Mouse (Mus musculus) limb, embryonic 14.5 days (tissue): ENCODE results near the gene Slc5a3. TPM values are rescaled to one million over a fixed set of nuclear protein-coding genes. Genes with fewer than 3 reads are reported as not detected.

Experiments
- ATAC-seq: fragments of 200-750 bp; cut with Nextera tagmentation; 2 replicates; pipeline ENCODE4 v1.8.0; 2017; ENCODE audit warnings: low read depth, moderate number of reproducible peaks, moderate TSS enrichment; ENCODE audit not compliant: low FRiP score
- DNase-seq: peaks from one replicate; pipeline ENCODE4 v3.0.0-alpha.2; 2015; ENCODE audit warnings: low spot score
- H3K27ac ChIP-seq: fragments of 300-500 bp; sonication (generic); replicated peaks from 2 replicates; pipeline ENCODE4 v1.5.1; 2014; ENCODE audit warnings: low read depth, mild to moderate bottlenecking, low read length, moderate library complexity, mixed read lengths
- H3K27me3 ChIP-seq: fragments of 300-500 bp; sonication (generic); 2 replicates; pipeline ENCODE4 v1.6.1; 2014; ENCODE audit warnings: low read length, mixed read lengths; ENCODE audit not compliant: control insufficient read depth, insufficient read depth
- H3K36me3 ChIP-seq: fragments of 300-500 bp; sonication (generic); 2 replicates; pipeline ENCODE4 v1.6.1; 2014; ENCODE audit warnings: mild to moderate bottlenecking, low read length, moderate library complexity, mixed read lengths; ENCODE audit not compliant: control insufficient read depth, insufficient read depth
- H3K4me1 ChIP-seq: fragments of 300-500 bp; sonication (generic); 2 replicates; pipeline ENCODE4 v1.6.1; 2014; ENCODE audit warnings: antibody characterized with exemption, low read length, mixed read lengths; ENCODE audit not compliant: control insufficient read depth, insufficient read depth
- H3K4me2 ChIP-seq: fragments of 300-500 bp; sonication (generic); replicated peaks from 2 replicates; pipeline ENCODE4 v1.6.1; 2014; ENCODE audit warnings: low read depth, mild to moderate bottlenecking, low read length, moderate library complexity; ENCODE audit not compliant: severe bottlenecking
- H3K4me3 ChIP-seq: fragments of 300-500 bp; sonication (generic); replicated peaks from 2 replicates; pipeline ENCODE4 v1.5.1; 2014; ENCODE audit warnings: low read length
- H3K9ac ChIP-seq: fragments of 300-500 bp; sonication (generic); 2 replicates; pipeline ENCODE4 v1.6.1; 2014; ENCODE audit warnings: mild to moderate bottlenecking, low read depth, low read length, moderate library complexity; ENCODE audit not compliant: severe bottlenecking
- H3K9me3 ChIP-seq: fragments of 300-500 bp; sonication (generic); 2 replicates; pipeline ENCODE4 v1.6.1; 2016; ENCODE audit warnings: low read length; ENCODE audit not compliant: control insufficient read depth
- POLR2A ChIP-seq: fragments of 200-500 bp; IDR thresholded peaks from 2 replicates; pipeline ENCODE4 v1.8.0; 2012; ENCODE audit warnings: inconsistent platforms, mild to moderate bottlenecking, moderate library complexity, borderline replicate concordance; ENCODE audit not compliant: insufficient read depth, insufficient read length; ENCODE audit errors: extremely low read depth
- WGBS: fragments of 180-500 bp; shearing (Covaris S2); extraction: QIAGEN DNeasy Blood & Tissue Kit; methylation state at CpG from one replicate; pipeline ENCODE4 v1.1.7; 2014; 5-methylcytosine and 5-hydroxymethylcytosine counted together
- polyA plus RNA-seq, 2 experiments: library from polyadenylated mRNA; depleted of rRNA in 1 of 2; stranded (reverse) in 1 of 2; unstranded in 1 of 2; fragments of >200 nt; fragmentation: Nextera tagmentation in 1 of 2; extraction: Ambion mirVana in 1 of 2; gene quantifications; 2 replicates each; pipeline versions ENCODE4 v1.2.1 to v1.2.3; 2012 to 2014

Gene Slc5a3
- polyA plus RNA-seq, 2 experiments, result 3.5 to 9.3 TPM

- 62% methylated on average over 9 of the region's 9 CpGs for WGBS
- no peak overlapping the region for H3K9ac ChIP-seq
- no peak overlapping the region for H3K4me3 ChIP-seq
- DNase-seq (no peak), ATAC-seq (no peak)
- H3K27ac ChIP-seq, result no peak overlapping the region
- H3K9me3 ChIP-seq, result no peaks in the 10 kb centered on the region
- H3K27me3 ChIP-seq, result no peaks in the 10 kb centered on the region
- H3K36me3 ChIP-seq, result peaks cover 23% of the 10 kb centered on the region
- H3K4me2 ChIP-seq, result no peak overlapping the region
- H3K4me1 ChIP-seq, result peaks cover 5% of the 10 kb centered on the region
- no peak for TF ChIP-seq POLR2A
These were observed 45.6 kb downstream of the Slc5a3 start for GRCm38 (mm10) chr16:92103572-92104331.

- no peak overlapping the region for H3K4me2 ChIP-seq
- DNase-seq (no peak), ATAC-seq (no peak)
- 87% methylated on average over 2 of the region's 2 CpGs for WGBS
- no peaks in the 10 kb centered on the region for H3K27me3 ChIP-seq
- H3K9me3 ChIP-seq, result no peaks in the 10 kb centered on the region
- no peak overlapping the region for H3K4me3 ChIP-seq
- TF ChIP-seq POLR2A, result no peak
- peaks cover 23% of the 10 kb centered on the region for H3K36me3 ChIP-seq
- peaks cover under 1% of the 10 kb centered on the region; the same call in 1 of the 2 replicates for H3K4me1 ChIP-seq
- no peak overlapping the region for H3K9ac ChIP-seq
- H3K27ac ChIP-seq, result no peak overlapping the region
These were observed 46.1 kb downstream of the Slc5a3 start for GRCm38 (mm10) chr16:92104332-92104590.

DNA sequence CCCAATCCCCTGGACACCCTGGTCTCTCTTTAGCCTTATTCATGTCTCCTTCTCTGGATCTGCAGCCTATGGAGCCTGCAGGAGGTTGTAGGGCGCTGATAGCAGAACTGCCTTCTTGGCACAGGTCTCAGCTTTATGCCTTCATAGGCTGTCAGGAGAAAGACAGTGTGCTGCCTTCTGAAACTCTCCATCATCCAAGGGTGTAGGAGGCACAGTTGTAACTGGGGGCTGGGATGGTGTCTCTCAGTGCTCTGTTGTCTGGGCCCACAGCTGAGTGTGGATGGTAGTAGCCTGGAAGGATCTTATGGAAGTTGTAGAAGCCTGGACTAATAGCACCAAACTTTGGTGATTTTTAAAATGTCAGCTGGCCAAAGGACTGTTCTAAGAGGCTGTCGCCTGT, 46.8 kb downstream of the Slc5a3 start:
- Histone ChIP-seq H3K9ac (no peak overlapping the region), H3K9me3 (no peaks in the 10 kb centered on the region), H3K27me3 (no peaks in the 10 kb centered on the region), H3K4me3 (no peak overlapping the region), H3K4me2 (no peak overlapping the region), H3K36me3 (peaks cover 21% of the 10 kb centered on the region), H3K4me1 (no peaks in the 10 kb centered on the region), H3K27ac (no peak overlapping the region)
- ATAC-seq (no peak), DNase-seq (no peak)
- TF ChIP-seq POLR2A, result no peak
- 100% methylated on average over 2 of the region's 2 CpGs for WGBS

DNA sequence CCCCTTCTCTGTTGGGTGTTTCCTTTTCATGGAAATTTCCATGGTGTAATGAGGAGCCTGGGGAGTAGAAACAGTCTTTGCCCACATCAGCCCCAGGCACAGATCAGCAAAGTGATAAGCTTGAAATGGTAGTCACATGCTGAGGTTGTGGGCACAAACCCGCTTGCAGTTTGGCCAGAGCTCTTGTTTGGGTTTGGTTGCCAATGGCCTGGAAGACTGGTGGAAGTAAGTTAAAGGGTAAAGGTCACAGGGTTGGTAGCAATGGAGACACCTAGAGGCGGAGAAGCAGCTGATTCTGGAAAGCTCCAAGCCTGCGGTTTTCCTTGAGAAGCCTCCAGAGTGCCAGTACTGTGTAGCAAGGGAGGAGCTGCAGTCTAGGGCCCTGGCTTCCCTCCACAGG, 47.5 kb downstream of the Slc5a3 start:
- no peaks in the 10 kb centered on the region for H3K27me3 ChIP-seq

GRCm38 (mm10) chr16:92107346-92107745, 49.2 kb downstream of the Slc5a3 start:
- DNase-seq, result no peak
- WGBS, result 89% methylated on average over 5 of the region's 5 CpGs
- H3K4me2 ChIP-seq, result no peak overlapping the region
- H3K9ac ChIP-seq, result no peak overlapping the region
- no peaks in the 10 kb centered on the region for H3K4me1 ChIP-seq
- H3K27me3 ChIP-seq, result no peaks in the 10 kb centered on the region
- TF ChIP-seq POLR2A, result no peak
- no peaks in the 10 kb centered on the region for H3K9me3 ChIP-seq
- H3K27ac ChIP-seq, result no peak overlapping the region
- H3K36me3 ChIP-seq, result peaks cover 12% of the 10 kb centered on the region; the same call in 1 of the 2 replicates
- ATAC-seq, result no peak
- no peak overlapping the region for H3K4me3 ChIP-seq

More for the DNA sequence above, 47.5 kb downstream of the Slc5a3 start:
- H3K4me2 ChIP-seq, result no peak overlapping the region
- DNase-seq, result no peak
- ATAC-seq, result no peak
- WGBS, result 76% methylated on average over 3 of the region's 3 CpGs
- no peak overlapping the region for H3K27ac ChIP-seq
- no peak for TF ChIP-seq POLR2A
- H3K9me3 ChIP-seq, result no peaks in the 10 kb centered on the region
- H3K9ac ChIP-seq, result no peak overlapping the region
- H3K4me3 ChIP-seq, result no peak overlapping the region
- H3K36me3 ChIP-seq, result peaks cover 14% of the 10 kb centered on the region
- no peaks in the 10 kb centered on the region for H3K4me1 ChIP-seq

DNA sequence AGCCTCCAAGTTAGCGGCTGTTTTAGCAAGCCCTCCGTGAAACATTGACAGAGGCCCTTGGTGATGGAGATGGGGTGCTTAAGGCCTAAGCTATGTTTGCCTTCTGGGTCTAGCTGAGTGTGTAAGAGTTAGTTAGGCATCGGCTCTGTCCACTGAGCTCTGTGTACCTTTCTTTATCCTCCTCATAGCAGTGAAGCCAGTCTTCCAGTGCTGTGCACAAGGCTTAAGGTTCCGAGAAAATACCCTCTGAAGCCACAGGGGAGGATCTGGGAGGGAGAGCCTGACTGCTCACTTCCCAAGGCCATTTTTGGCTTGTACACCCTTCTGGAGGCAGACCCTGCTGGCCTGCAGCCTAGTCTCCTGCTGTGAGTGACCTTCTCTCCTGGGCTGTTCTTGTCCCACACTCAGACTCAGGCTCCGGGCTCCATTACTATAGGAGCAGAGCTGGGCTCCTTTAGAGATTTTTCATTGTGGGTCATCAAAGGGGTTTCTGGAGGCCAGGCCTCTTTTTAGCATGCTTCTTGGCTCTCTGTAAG, 56.7 kb downstream of the Slc5a3 start:
- TF ChIP-seq POLR2A, result no peak
- Histone ChIP-seq H3K27ac (no peak overlapping the region), H3K36me3 (peaks cover 19% of the 10 kb centered on the region), H3K4me1 (peaks cover 16% of the 10 kb centered on the region), H3K27me3 (no peaks in the 10 kb centered on the region), H3K9ac (no peak overlapping the region), H3K9me3 (no peaks in the 10 kb centered on the region), H3K4me3 (no peak overlapping the region), H3K4me2 (no peak overlapping the region)
- WGBS, result 78% methylated on average over 5 of the region's 5 CpGs
- ATAC-seq, result no peak
- DNase-seq, result no peak
